Mouse (Mus musculus) liver, embryonic 16.5 days (tissue): ENCODE results near the gene Eef1g. TPM values are rescaled to one million over a fixed set of nuclear protein-coding genes. Genes with fewer than 3 reads are reported as not detected.

ENCODE experiments used
- ATAC-seq: fragments of 200-750 bp; cut with Nextera tagmentation; 2 replicates; pipeline ENCODE4 v1.8.0; 2017; ENCODE audit warnings: low read depth, mild to moderate bottlenecking, moderate number of reproducible peaks, moderate library complexity
- H3K27ac ChIP-seq: fragments of 300-500 bp; sonication (generic); 2 replicates; pipeline ENCODE4 v1.5.1; 2014; ENCODE audit warnings: mild to moderate bottlenecking, low read length
- H3K27me3 ChIP-seq: fragments of 300-500 bp; sonication (generic); 2 replicates; pipeline ENCODE4 v1.6.1; 2014; ENCODE audit warnings: low read depth, low read length, mixed read lengths; ENCODE audit not compliant: control insufficient read depth, insufficient read depth
- H3K36me3 ChIP-seq: fragments of 300-500 bp; sonication (generic); 2 replicates; pipeline ENCODE4 v1.6.1; 2014; ENCODE audit warnings: mild to moderate bottlenecking; ENCODE audit not compliant: control insufficient read depth, insufficient read depth
- H3K4me1 ChIP-seq: fragments of 300-500 bp; sonication (generic); 2 replicates; pipeline ENCODE4 v1.6.1; 2014; ENCODE audit warnings: low read depth, low read length, mixed read lengths; ENCODE audit not compliant: control insufficient read depth
- H3K4me2 ChIP-seq: fragments of 300-500 bp; sonication (generic); 2 replicates; pipeline ENCODE4 v1.6.1; 2014; ENCODE audit warnings: low read depth, low read length, mixed read lengths
- H3K4me3 ChIP-seq: fragments of 300-500 bp; sonication (generic); 2 replicates; pipeline ENCODE4 v1.5.1; 2014; ENCODE audit warnings: low read depth, mild to moderate bottlenecking, low read length
- H3K9ac ChIP-seq: fragments of 300-500 bp; sonication (generic); 2 replicates; pipeline ENCODE4 v1.6.1; 2014; ENCODE audit warnings: low read depth, low read length
- H3K9me3 ChIP-seq: fragments of 300-500 bp; sonication (generic); replicated peaks from 2 replicates; pipeline ENCODE4 v1.6.1; 2016; ENCODE audit warnings: low read length; ENCODE audit not compliant: control insufficient read depth
- WGBS: fragments of 180-500 bp; shearing (Covaris S2); extraction: QIAGEN DNeasy Blood & Tissue Kit; methylation state at CpG from one replicate; pipeline ENCODE4 v1.1.7; 2014; ENCODE audit not compliant: insufficient replicate concordance; 5-methylcytosine and 5-hydroxymethylcytosine counted together
- polyA plus RNA-seq: library from polyadenylated mRNA; unstranded; fragments of >200 nt; fragmentation: Nextera tagmentation; extraction: Ambion mirVana; gene quantifications from 2 replicates; pipeline ENCODE4 v1.2.1, GENCODE M21; 2015

Eef1g gene
- 153 and 172 TPM in 2 replicates for polyA plus RNA-seq

GRCm38 (mm10) chr19:8966590-8967372 is at the start of gene Eef1g:
TSS of gene Eef1g (plus strand) at chr19:8967041.
- peak within 1 kb of the TSS; percentile 71 for H3K4me3 ChIP-seq
- H3K36me3 ChIP-seq, result peaks cover 56% of the 10 kb centered on the region
- H3K4me2 ChIP-seq, result peak within 1 kb of the TSS; percentile 89
- peak within 1 kb of the TSS; percentile 80 for H3K9ac ChIP-seq
- peaks cover 18% of the 10 kb centered on the region for H3K4me1 ChIP-seq
- H3K27ac ChIP-seq, result peak within 1 kb of the TSS; percentile 92
- no peaks in the 10 kb centered on the region for H3K9me3 ChIP-seq
- peak; percentile 99 for ATAC-seq
- WGBS, result under 1% methylated on average over 52 of the region's 52 CpGs
- no peaks in the 10 kb centered on the region for H3K27me3 ChIP-seq

GRCm38 (mm10) chr19:8919000-8919399 is 47.8 kb upstream of the Eef1g start:
- no peaks in the 10 kb centered on the region for H3K27me3 ChIP-seq
- peaks cover 16% of the 10 kb centered on the region for H3K4me1 ChIP-seq
- H3K9me3 ChIP-seq, result no peaks in the 10 kb centered on the region
- H3K36me3 ChIP-seq, result peaks cover 24% of the 10 kb centered on the region
- H3K4me3 ChIP-seq, result no peak overlapping the region
- H3K27ac ChIP-seq, result no peak overlapping the region
- H3K9ac ChIP-seq, result no peak overlapping the region
- no peak overlapping the region for H3K4me2 ChIP-seq
- ATAC-seq, result no peak
- 78% methylated on average over 3 of the region's 3 CpGs for WGBS

GRCm38 (mm10) chr19:8919684-8920072 is 47.2 kb upstream of the Eef1g start:
- H3K4me1 ChIP-seq, result peaks cover 16% of the 10 kb centered on the region
- peak overlapping the region; percentile 90 for H3K9ac ChIP-seq
- H3K36me3 ChIP-seq, result peaks cover 17% of the 10 kb centered on the region
- WGBS, result 58% methylated on average over 6 of the region's 6 CpGs
- H3K9me3 ChIP-seq, result no peaks in the 10 kb centered on the region
- no peaks in the 10 kb centered on the region for H3K27me3 ChIP-seq
- ATAC-seq, result no peak
- peak overlapping the region; percentile 96 for H3K27ac ChIP-seq
- H3K4me3 ChIP-seq, result peak overlapping the region; percentile 87
- peak overlapping the region; percentile 92 for H3K4me2 ChIP-seq

DNA sequence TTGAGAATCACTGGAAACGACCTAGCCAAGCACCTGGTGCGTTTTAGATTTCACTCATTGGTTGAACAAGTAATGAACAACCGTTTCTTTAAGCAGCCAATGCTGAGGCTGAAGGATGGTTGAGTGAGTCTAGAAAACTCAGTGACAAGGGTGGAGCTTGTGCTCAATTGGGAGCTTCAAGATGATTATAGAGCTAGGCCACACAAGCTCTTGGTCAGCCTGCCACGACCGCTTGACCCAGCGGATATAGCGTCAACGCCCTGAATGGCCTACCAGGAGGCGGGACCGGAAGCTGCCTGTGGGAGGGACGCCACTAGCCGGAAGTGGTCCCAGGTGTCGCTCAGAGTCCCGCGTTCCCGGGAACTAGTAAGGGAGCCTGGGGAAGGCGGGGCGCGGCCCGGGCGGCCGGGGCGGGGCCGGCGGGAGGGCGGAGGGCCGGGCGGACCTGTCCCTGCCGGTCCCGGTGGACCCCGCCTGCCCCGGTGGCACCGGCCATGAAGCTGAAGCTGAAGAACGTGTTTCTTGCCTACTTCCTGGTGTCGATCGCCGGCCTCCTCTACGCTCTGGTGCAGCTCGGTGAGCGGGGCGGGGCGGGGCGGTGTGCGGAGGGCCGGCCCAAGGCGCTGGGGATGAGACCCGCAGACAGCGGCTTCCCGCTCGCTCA is 46.6 kb upstream of the Eef1g start, which contains the start of gene B3gat3:
TSS of gene B3gat3 (plus strand) at position 302 of the 664 bp plus-strand sequence.
- peaks cover 16% of the 10 kb centered on the region for H3K4me1 ChIP-seq
- peaks cover 12% of the 10 kb centered on the region for H3K36me3 ChIP-seq
- under 1% methylated on average over 48 of the region's 50 CpGs for WGBS

DNA sequence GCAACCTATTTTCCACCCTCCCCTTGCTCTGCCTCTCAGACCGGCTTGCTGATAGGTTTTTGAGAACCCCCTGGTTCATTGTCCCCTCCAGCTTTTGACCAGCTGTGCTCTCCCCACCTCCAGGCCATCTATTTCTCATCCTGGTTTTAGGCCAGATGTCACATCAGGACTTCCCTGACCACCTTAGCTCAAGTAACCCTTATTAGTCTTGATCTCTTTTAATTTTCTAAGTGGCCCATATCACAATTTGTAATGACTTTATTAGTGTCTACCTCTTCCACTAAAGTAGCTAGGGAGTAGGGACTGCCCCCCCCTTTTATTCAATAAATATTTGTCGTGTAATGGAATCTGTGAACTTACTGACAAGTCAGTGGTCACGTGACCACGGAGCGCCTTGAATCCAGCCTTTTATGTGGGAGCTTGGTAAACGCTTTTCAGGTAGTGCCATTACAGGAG is 46.0 kb upstream of the Eef1g start:
- Histone ChIP-seq H3K4me2 (peak overlapping the region; percentile 92), H3K4me3 (peak overlapping the region; percentile 87), H3K9me3 (no peaks in the 10 kb centered on the region), H3K36me3 (peaks cover 5% of the 10 kb centered on the region), H3K4me1 (peaks cover 16% of the 10 kb centered on the region), H3K27ac (peak overlapping the region; percentile 96), H3K27me3 (no peaks in the 10 kb centered on the region), H3K9ac (peak overlapping the region; percentile 90)
- ATAC-seq, result no peak
- WGBS, result under 1% methylated on average over 6 of the region's 6 CpGs

More for the DNA sequence above, 46.6 kb upstream of the Eef1g start, which contains the start of gene B3gat3:
- H3K9ac ChIP-seq, result peak within 1 kb of the TSS; percentile 90
- H3K4me3 ChIP-seq, result peak within 1 kb of the TSS; percentile 87
- H3K27me3 ChIP-seq, result no peaks in the 10 kb centered on the region
- peak within 1 kb of the TSS; percentile 92 for H3K4me2 ChIP-seq
- peak within 1 kb of the TSS; percentile 96 for H3K27ac ChIP-seq
- ATAC-seq, result peak; percentile 96
- H3K9me3 ChIP-seq, result no peaks in the 10 kb centered on the region

GRCm38 (mm10) chr19:8921741-8922140 is 45.1 kb upstream of the Eef1g start:
- Histone ChIP-seq H3K36me3 (no peaks in the 10 kb centered on the region; the same call in 1 of the 2 replicates), H3K4me3 (peak overlapping the region; percentile 87), H3K27me3 (no peaks in the 10 kb centered on the region), H3K27ac (peak overlapping the region; percentile 96; the same call in 1 of the 2 replicates), H3K9me3 (no peaks in the 10 kb centered on the region), H3K4me2 (peak overlapping the region; percentile 92), H3K9ac (peak overlapping the region; percentile 90; the same call in 1 of the 2 replicates), H3K4me1 (peaks cover 19% of the 10 kb centered on the region)
- WGBS, result 73% methylated on average over 9 of the region's 9 CpGs
- no peak for ATAC-seq

DNA sequence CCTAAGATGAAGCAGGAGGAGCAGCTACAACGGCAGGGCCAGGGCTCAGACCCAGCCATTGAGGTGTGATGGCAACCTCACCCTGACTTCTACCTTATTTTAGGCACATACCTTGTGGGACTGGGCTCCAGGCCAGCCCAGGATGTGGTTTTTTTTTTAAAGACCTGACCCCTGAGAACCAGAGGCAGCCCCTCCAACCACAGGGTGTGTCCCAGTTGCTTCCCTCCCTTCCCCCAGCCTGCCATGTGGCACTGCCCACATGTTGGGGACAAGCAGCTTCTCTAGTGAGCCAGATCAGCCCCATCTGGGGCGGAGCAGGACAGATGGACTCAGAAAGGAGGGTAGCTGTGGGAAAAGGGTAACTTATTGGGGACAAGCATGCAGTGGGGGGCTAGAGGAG is 40.1 kb upstream of the Eef1g start:
- H3K27me3 ChIP-seq, result no peaks in the 10 kb centered on the region
- peaks cover 46% of the 10 kb centered on the region for H3K4me1 ChIP-seq
- H3K27ac ChIP-seq, result no peak overlapping the region
- H3K36me3 ChIP-seq, result no peaks in the 10 kb centered on the region
- H3K9me3 ChIP-seq, result no peaks in the 10 kb centered on the region
- no peak overlapping the region for H3K4me2 ChIP-seq
- ATAC-seq, result no peak
- WGBS, result 46% methylated on average over 2 of the region's 2 CpGs
- H3K4me3 ChIP-seq, result no peak overlapping the region
- H3K9ac ChIP-seq, result no peak overlapping the region

DNA sequence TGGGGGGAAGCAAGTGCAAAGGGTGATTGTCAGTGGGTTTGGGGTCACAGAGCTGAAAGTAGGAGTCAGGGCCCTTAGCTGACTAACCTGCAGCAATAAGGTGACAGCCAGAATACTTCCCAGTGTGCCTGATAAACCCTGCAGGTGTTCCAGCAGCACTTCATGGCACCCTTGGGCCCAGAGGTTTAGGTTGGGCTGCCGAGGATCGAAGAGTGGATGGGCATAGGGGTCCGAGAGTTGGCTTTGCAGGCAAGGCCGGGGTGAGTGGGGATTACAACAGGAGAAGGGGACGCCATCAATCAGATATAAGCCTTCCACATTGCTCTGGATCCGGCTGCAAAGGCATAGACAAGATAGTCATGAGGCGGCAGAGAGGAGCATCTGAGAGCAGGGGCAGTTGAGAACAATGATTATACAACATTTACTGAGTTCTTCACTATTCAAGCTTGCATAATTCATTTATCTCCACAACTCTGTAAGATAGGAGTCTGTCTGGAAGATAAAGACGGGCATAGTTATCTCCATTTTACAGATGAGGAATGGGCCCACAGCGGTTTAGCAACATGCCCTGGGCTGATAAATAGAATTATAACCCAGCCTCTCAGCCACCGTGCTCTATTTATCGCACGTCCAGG is 38.8 kb upstream of the Eef1g start:
- H3K9me3 ChIP-seq, result no peaks in the 10 kb centered on the region
- no peaks in the 10 kb centered on the region for H3K36me3 ChIP-seq
- peak overlapping the region; percentile 99 for H3K4me2 ChIP-seq
- H3K4me1 ChIP-seq, result peaks cover 43% of the 10 kb centered on the region
- H3K27ac ChIP-seq, result peak overlapping the region; percentile 91
- 27% methylated on average over 12 of the region's 12 CpGs for WGBS
- peak; percentile 37 for ATAC-seq
- H3K4me3 ChIP-seq, result peak overlapping the region; percentile 90
- H3K27me3 ChIP-seq, result no peaks in the 10 kb centered on the region
- H3K9ac ChIP-seq, result peak overlapping the region; percentile 1; the same call in 1 of the 2 replicates
